Mouse (Mus musculus) hindbrain, postnatal 0 days (tissue): ENCODE results near the gene Fgfr2. TPM values are rescaled to one million over a fixed set of nuclear protein-coding genes. Genes with fewer than 3 reads are reported as not detected.
A peak's percentile ranks its signal among the peaks of the same experiment; 100 is the strongest.

Source experiments
- ATAC-seq: fragments of 200-750 bp; cut with Nextera tagmentation; 2 replicates; pipeline ENCODE4 v1.8.0; 2017; ENCODE audit warnings: mild to moderate bottlenecking, moderate TSS enrichment, moderate library complexity
- DNase-seq: peaks from one replicate; pipeline ENCODE4 v3.0.0-alpha.2; 2015; ENCODE audit warnings: low spot score
- H3K27ac ChIP-seq: fragments of 300-500 bp; sonication (generic); 2 replicates; pipeline ENCODE4 v1.5.1; 2014; ENCODE audit warnings: mild to moderate bottlenecking
- H3K27me3 ChIP-seq: fragments of 300-500 bp; sonication (generic); 2 replicates; pipeline ENCODE4 v1.6.1; 2014; ENCODE audit warnings: low read length, mixed read lengths; ENCODE audit not compliant: insufficient read depth
- H3K36me3 ChIP-seq: fragments of 300-500 bp; sonication (generic); 2 replicates; pipeline ENCODE4 v1.6.1; 2014; ENCODE audit warnings: low read length, mixed read lengths; ENCODE audit not compliant: insufficient read depth
- H3K4me1 ChIP-seq: fragments of 300-500 bp; sonication (generic); 2 replicates; pipeline ENCODE4 v1.6.1; 2014; ENCODE audit warnings: antibody characterized with exemption, low read length, mixed read lengths; ENCODE audit not compliant: insufficient read depth
- H3K4me2 ChIP-seq: fragments of 300-500 bp; sonication (generic); 2 replicates; pipeline ENCODE4 v1.6.1; 2014; ENCODE audit warnings: low read depth, mild to moderate bottlenecking, low read length, moderate library complexity, mixed read lengths
- H3K4me3 ChIP-seq: fragments of 300-500 bp; sonication (generic); 2 replicates; pipeline ENCODE4 v1.5.1; 2014; ENCODE audit warnings: low read length
- H3K9ac ChIP-seq: fragments of 300-500 bp; sonication (generic); replicated peaks from 2 replicates; pipeline ENCODE4 v1.6.1; 2014; ENCODE audit warnings: mild to moderate bottlenecking, low read length, moderate library complexity, mixed read lengths
- H3K9me3 ChIP-seq: fragments of 300-500 bp; sonication (generic); 2 replicates; pipeline ENCODE4 v1.6.1; 2016; ENCODE audit warnings: low read length, mixed read lengths
- CTCF ChIP-seq: IDR thresholded peaks from 2 replicates; pipeline ENCODE4 v1.5.1; 2016; ENCODE audit warnings: antibody characterized with exemption, control low read depth, low read depth
- WGBS: fragments of 180-500 bp; shearing (Covaris S2); extraction: QIAGEN DNeasy Blood & Tissue Kit; methylation state at CpG from one replicate; pipeline ENCODE4 v1.1.7; 2014; 5-methylcytosine and 5-hydroxymethylcytosine counted together
- polyA plus RNA-seq: library from polyadenylated mRNA; unstranded; fragments of >200 nt; fragmentation: Nextera tagmentation; extraction: Ambion mirVana; gene quantifications from 2 replicates; pipeline ENCODE4 v1.2.1, GENCODE M21; 2015
- total RNA-seq: library from RNA; depleted of rRNA; stranded (reverse); fragments of >200 nt; gene quantifications from 2 replicates; pipeline ENCODE4 v1.2.3, GENCODE M21; 2014

Gene Fgfr2
- total and polyA plus RNA-seq, 2 experiments from 2014 or later: 17.3 to 49.0 TPM

DNA sequence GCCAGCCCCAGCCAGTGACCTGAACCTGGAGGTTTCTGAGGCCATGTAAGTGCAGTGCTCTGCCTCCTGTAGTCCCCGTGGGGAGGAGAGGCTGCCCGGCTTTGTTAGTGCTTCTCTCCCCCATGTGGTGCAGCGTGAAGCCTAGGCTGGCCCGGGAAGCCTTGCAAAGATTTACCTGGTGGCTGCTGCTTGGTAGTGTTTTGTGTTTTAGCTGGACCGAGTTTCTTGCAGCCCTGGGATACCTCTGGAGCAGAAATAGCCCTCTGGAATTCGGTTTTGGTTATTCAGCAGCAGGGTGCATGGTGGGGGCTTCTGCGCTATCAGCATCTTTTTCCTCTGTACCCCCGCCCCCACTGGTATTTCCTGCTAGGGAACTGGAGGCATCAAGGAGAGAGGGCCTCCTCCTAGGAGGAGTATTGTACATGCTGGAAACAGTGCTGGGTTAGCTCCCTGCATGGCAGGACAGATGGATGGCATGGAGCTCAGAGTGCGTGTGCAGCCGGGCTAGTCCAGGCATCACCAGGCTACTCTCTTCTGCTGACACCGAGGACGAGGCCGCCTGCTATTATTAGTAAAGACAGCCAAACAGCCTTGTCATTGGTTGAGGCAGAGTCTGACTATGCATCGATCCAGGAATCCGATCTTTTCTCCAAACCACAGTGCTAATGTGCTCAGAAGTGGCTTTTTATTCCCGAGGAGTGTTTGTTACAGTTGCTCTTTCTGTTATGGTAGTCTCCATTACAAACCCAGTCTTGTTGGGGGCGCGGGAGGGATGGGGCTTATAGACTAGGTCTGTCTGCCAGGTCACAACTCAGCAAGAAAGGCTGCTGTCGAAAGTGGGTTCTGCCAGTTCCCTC is 2430.0 kb downstream of the Fgfr2 start:
- WGBS: 2% methylated on average over 19 of the region's 19 CpGs
- DNase-seq (peak; percentile 63), ATAC-seq (peak; percentile 62)
- Histone ChIP-seq H3K9me3 (no peaks in the 10 kb centered on the region), H3K36me3 (no peaks in the 10 kb centered on the region), H3K27me3 (no peaks in the 10 kb centered on the region), H3K27ac (peak overlapping the region; percentile 98), H3K9ac (peak overlapping the region; percentile 97), H3K4me1 (peaks cover 28% of the 10 kb centered on the region), H3K4me3 (peak overlapping the region; percentile 76), H3K4me2 (peak overlapping the region; percentile 85)
- TF ChIP-seq CTCF: no peak

DNA sequence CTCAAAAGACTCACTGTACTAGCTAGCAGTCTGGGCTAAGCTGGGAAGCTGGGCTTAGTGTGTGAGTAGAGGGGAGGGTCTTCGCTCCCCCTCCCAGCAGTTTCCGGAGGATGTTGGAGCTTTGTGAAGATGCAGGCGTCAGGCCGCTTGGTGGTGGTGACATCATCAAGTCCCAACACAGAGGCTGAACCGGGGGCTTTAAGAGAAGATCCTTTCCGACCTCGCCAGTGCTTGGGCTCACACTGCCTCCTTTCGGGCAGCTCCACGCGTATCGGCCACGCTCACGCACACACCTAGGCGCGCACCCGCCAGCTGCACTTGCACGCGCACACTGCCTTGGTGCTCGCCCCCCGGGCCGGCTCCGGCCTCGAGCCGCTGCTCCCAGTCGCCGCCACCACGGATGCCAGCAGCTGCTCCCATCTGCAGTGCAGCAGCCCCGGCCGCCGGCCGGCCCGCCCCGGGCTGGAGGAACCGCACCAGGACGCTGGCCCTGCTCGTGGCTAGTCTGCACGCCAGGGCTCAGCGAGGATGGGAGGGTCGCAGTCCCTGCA is 2430.7 kb downstream of the Fgfr2 start:
- DNase-seq: peak; percentile 94
- peak overlapping the region; percentile 97 for H3K9ac ChIP-seq

GRCm38 (mm10) chr7:130691931-130692330 is 2431.2 kb downstream of the Fgfr2 start:
- Histone ChIP-seq H3K36me3 (no peaks in the 10 kb centered on the region), H3K27ac (peak overlapping the region; percentile 98; the same call in 1 of the 2 replicates), H3K4me1 (peaks cover 28% of the 10 kb centered on the region), H3K4me2 (peak overlapping the region; percentile 85), H3K9ac (peak overlapping the region; percentile 97), H3K4me3 (peak overlapping the region; percentile 76; the same call in 1 of the 2 replicates), H3K27me3 (no peaks in the 10 kb centered on the region), H3K9me3 (no peaks in the 10 kb centered on the region)
- 55% methylated on average over 2 of the region's 2 CpGs for WGBS
- DNase-seq: no peak
- ATAC-seq: no peak
- no peak for TF ChIP-seq CTCF

More for the DNA sequence above, 2430.7 kb downstream of the Fgfr2 start:
- peak; percentile 67 for TF ChIP-seq CTCF
- no peaks in the 10 kb centered on the region for H3K9me3 ChIP-seq
- peak overlapping the region; percentile 98 for H3K27ac ChIP-seq
- H3K4me3 ChIP-seq: peak overlapping the region; percentile 76
- WGBS: 0% methylated on average over 39 of the region's 39 CpGs
- H3K4me2 ChIP-seq: peak overlapping the region; percentile 85
- no peaks in the 10 kb centered on the region for H3K36me3 ChIP-seq
- peak; percentile 92 for ATAC-seq
- no peaks in the 10 kb centered on the region for H3K27me3 ChIP-seq
- H3K4me1 ChIP-seq: peaks cover 28% of the 10 kb centered on the region

DNA sequence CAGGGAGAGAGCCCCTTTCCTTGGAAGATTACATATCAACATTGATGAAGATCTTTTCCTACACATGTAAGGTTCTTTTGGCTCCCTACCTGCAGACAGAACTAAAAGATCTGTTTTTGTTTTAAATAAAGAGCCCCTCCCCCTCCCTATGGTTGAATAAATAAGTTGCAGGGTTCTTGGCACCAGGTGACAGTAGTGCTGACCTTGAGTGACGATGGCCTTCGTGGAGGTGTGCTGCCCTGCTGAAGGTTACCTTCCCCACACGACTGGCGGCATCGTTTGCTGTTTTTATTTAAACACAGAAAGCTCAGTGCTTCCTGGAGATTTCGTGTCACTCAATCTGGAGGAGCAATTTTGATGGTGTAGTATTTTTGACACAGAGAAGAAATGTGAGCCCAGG is 2432.3 kb downstream of the Fgfr2 start:
- Histone ChIP-seq H3K4me2 (no peak overlapping the region), H3K9me3 (no peaks in the 10 kb centered on the region), H3K27me3 (no peaks in the 10 kb centered on the region), H3K4me3 (no peak overlapping the region), H3K9ac (no peak overlapping the region), H3K36me3 (no peaks in the 10 kb centered on the region), H3K27ac (no peak overlapping the region), H3K4me1 (peaks cover 18% of the 10 kb centered on the region)
- no peak for TF ChIP-seq CTCF
- DNase-seq (no peak), ATAC-seq (no peak)
- WGBS: 77% methylated on average over 6 of the region's 6 CpGs

- no peak for ATAC-seq
- Histone ChIP-seq H3K4me2 (no peak overlapping the region), H3K9me3 (no peaks in the 10 kb centered on the region), H3K4me1 (no peaks in the 10 kb centered on the region), H3K9ac (no peak overlapping the region), H3K27me3 (no peaks in the 10 kb centered on the region), H3K27ac (no peak overlapping the region), H3K4me3 (no peak overlapping the region), H3K36me3 (no peaks in the 10 kb centered on the region)
- DNase-seq: no peak
- no peak for TF ChIP-seq CTCF
- WGBS: 77% methylated on average over 4 of the region's 4 CpGs
Measured at GRCm38 (mm10) chr7:130688601-130689000, 2434.5 kb downstream of the Fgfr2 start.

DNA sequence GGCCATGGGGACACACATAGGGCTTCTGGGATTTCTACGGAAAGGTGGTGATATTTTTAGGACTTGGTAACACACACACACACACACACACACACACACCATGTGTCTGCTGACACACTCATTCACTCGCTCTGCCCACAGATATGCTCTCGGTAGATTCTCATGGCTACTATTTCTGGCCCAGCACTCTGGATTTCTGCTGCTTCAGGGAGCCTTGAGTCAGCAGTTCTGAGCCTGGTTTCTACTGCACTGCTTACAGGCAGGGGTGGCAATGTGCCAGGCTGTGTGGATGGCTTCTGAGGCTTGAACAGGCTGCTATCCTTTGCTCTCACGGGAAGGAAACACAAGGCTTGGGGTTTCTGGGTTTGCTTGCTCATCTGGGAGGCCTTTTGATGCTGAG is 2441.4 kb downstream of the Fgfr2 start:
- DNase-seq: peak; percentile 65
- H3K9ac ChIP-seq: no peak overlapping the region
- no peaks in the 10 kb centered on the region for H3K27me3 ChIP-seq
- no peak for ATAC-seq
- 59% methylated on average over 4 of the region's 4 CpGs for WGBS
- TF ChIP-seq CTCF: no peak
- H3K4me2 ChIP-seq: no peak overlapping the region
- no peak overlapping the region for H3K4me3 ChIP-seq
- H3K4me1 ChIP-seq: no peaks in the 10 kb centered on the region
- no peaks in the 10 kb centered on the region for H3K36me3 ChIP-seq
- peak overlapping the region; percentile 20; the same call in 1 of the 2 replicates for H3K27ac ChIP-seq
- no peaks in the 10 kb centered on the region for H3K9me3 ChIP-seq

DNA sequence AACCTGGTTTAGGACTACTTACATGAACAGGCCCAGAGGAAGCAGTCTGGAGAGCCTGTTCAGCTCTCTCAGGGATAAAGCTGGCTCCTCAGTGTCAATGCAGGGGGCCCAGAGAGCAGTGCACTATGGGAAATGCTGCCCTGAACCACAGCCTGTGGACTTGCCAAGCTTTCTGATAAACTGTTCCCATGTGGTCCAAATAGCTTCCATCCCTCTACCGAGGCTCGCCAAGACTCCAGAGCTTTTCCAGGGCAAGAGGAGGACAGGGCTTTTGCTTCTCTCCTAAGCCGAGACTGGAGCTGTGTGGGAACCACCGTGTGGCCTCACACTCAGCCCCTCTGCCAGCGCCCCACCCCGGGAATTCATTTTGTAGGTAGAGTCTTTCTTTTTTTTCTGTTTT is 2444.7 kb downstream of the Fgfr2 start:
- no peak for TF ChIP-seq CTCF
- H3K27ac ChIP-seq: no peak overlapping the region
- WGBS: 82% methylated on average over 6 of the region's 6 CpGs

More for the DNA sequence above, 2444.7 kb downstream of the Fgfr2 start:
- Histone ChIP-seq H3K36me3 (no peaks in the 10 kb centered on the region), H3K9me3 (no peaks in the 10 kb centered on the region), H3K4me3 (no peak overlapping the region), H3K4me2 (no peak overlapping the region), H3K4me1 (no peaks in the 10 kb centered on the region), H3K9ac (no peak overlapping the region), H3K27me3 (no peaks in the 10 kb centered on the region)
- ATAC-seq (no peak), DNase-seq (no peak)
